Mouse (Mus musculus) right cerebral cortex, postnatal 36 days (tissue): ENCODE results near the gene Nhp2.
A peak's percentile ranks its signal among the peaks of the same experiment; 100 is the strongest.

Source experiments
- DNase-seq, 2 experiments: peaks; one replicate each; pipeline ENCODE4 v3.0.0; 2022; ENCODE audit warnings: low spot score in 2 of 2, mixed read lengths in 1 of 2

The Nhp2 gene

DNA sequence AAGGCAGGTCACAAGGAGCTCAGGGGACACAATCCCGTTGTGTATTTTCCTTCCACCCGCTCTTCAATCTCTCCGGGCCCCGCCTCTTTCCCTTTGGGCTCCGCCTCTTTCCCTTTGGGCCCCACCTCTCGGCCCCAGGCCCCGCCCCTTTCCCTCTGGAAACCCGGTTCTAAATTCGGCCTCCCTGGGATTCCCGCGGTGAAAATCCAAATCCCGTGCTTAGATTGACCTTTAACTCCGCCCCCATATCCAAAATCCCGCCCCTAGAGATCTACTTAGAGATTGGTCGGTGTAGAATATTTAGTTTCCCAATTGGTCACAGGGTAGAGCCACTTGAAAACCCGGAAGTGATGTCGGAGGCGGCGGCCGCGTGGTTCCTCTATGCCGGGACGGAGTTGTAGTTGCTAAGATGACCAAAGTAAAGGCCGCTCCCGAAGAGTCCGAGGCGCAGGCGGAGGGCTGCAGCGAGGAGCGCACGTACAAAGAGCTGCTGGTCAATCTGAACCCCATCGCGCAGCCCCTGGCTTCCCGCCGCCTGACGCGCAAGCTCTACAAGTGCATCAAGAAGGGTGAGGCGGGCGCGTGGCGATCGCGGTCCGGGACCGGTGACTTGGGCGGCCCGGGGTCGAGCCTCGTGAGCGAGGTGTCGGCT is at the start of gene Nhp2:
Gene Nhp2, plus strand, starts transcription at position 327 of the 652 bp plus-strand sequence.
- DNase-seq: peak; percentile 88 to 95

DNA sequence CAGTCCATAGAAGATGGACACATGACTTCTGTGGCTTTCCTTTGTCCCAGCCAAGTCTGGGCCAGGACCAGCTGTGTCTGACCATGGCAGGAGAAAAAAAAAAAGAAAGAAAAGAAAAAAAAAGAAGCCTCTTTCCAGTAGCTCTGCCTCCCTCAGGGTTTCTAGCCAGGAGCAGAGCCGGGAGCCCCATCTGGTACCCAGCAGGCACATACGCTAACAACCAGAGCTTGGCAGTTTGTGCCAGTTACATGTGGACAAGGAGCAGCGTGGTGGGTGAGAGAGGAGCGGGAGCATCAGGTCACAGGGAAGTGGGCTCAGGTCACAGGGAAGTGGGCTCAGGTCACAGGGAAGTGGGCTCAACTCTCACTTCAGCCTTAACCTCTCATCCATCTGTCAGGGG is 43.1 kb upstream of the Nhp2 start:
- DNase-seq: no peak

DNA sequence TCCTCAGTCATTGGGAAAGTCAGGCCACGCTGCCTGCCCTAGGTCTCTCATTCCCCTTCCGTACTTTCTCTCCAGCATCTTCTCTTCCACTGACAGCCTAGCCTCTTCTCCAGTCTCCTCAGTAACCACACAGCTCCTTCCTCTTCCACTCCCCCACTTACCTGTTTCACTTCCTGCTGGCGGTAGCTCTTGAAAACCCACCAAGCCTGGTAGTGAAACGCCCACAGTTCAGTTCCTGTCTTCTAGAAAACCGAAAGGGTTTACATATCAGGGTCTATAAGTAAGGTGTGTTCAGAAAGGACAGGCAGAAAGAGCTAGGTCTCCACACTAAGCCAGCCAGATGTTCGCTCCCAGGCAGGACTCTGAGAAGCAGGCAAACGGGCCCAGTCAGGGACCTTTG is 41.9 kb upstream of the Nhp2 start:
- no peak for DNase-seq

DNA sequence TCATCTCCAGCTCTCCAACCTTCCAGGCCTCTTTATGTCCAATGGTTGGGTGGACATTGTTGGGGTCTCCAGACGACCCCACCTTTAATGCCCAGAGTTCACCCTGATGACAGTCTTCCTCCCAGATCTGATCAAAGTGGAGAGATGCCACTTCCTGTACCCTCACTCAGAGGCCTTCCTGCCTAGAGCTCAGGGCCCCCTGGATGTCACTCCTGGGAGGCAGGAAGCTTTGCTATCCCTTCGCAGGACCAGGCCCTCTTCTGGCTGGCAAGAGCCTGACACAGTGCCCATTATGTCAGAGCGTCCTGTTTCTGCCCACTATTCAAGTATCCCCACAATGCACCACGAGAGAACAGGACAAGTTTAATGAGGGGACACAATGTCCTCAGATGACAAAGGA is 40.5 kb upstream of the Nhp2 start:
- DNase-seq: no peak

DNA sequence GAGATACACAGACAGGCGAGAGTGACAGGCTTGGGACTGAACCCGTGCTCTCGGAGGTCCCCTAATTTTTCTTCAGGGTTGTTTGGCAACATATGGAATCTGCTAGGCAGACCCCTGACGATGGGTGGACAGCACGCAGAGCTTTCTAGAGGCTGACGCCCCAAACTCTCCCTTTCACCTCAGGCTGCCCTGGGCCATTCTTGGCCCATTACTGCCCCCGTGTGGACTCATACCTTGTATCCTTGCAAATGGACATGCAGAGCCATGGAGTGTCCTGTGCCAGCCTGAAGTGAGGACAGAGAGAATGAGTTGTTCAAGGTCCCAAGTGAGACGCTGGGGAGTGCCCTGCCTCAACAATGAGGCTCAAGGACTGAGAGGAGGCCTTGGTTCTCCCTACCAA is 36.8 kb upstream of the Nhp2 start:
- DNase-seq: peak in 1 of 2 experiments; percentile 24

DNA sequence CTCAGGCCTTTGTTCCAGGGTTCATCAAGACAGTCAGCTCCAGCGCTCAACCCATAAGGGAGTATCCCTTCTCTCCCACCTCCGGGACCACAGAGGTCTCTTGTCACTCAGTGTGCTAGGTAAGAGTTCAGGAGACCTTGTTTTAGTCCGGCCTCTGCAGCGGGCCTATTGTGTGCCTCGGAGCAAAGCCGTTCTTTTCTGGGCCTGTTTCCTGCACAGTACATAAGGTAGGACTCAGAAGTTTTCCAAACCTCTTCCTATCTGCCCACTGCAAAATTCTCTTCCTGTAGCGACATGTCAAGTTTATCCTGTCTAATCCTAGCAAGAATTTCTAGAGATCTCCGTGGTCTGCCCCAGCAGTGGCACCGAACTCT is 35.5 kb upstream of the Nhp2 start:
- no peak for DNase-seq

DNA sequence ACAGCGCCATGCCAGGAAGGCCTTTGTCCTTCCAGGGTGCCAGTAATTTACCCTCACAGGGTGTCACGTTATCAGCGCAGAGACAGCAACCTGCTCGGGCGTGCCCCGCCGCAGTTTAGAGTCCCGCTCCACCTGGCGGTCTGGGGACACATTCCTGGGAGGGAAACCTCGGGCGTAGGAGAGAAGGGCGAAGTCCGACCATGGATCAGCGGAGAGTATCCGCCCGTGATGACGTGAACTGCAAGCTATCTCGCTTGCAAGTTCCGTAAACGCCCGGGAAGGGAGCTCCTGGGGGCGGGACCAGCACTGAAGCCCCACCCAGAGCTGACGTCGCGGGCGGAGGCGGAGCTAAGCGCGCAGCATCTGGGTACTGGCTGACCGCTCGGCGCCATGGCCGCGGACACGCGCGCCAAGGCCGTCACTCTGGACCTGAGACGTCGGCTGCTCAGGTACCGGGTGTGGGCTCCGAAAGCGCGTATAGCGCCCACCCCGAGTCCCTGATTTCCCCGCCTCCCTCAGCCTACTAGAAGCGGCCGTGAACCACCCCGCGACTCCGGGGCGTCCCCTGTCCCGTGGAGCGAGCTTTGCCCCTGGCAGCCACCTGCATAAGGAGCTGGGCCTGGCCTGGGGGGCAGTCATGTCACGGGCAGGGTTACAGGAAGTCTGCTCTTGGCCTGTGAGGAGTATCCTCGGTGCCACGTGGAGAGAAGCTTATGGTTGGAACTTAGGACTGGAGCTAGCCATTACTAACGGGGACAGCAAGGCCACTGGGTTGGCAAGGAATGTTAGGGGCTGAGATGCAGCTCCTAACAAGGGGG is 34.9 kb upstream of the Nhp2 start, which contains the start of gene Phykpl:
Gene Phykpl, plus strand, starts transcription at position 327 of the 818 bp plus-strand sequence.
- peak; percentile 92 to 95 for DNase-seq

DNA sequence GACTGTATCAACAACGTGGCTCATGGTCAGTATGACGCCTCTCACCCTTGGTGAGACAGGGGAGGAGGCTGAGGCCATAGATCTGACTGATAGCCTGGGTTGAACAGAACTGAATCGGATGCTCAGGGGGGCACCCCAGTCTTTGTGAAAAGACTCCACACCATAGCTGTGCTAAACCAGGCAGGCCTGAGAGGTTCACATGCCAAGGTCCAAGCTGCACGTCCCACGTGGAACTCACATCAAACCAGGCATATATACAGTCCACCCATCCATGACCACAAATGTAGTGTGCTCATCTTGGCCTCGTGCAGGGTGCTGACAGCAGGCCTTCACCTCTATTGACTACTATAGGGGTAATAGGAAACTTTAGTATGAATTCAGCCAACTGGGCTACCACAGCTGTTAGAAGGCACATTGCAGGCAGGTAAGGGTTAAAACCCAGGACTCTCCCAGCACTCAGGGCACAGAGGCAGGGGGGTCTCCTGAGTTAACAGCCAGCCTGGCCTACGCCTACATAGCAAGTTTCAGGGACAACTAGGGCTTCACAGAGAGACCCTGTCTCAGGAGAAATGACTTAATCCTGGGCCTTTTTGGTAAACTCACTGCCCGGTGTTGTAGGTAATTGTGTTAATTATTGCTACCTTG is 33.8 kb upstream of the Nhp2 start:
- DNase-seq: no peak

DNA sequence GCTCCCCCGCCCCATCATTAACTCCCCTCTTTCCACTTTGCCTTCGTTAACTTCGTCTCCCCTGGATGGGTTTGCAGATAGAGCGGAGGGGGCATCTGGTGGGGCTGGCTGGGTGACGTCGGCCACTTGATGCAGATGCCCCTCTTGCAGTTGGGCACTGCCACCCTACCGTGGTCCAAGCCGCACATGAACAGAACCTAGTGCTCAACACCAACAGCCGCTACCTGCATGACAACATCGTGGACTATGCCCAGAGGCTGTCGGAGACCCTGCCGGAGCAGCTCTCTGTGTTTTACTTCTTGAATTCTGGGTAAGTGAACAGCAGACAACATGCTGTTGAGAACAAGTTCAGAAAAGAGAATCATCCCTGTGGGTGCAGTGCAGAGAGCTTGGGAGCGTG is 33.1 kb upstream of the Nhp2 start:
- DNase-seq: no peak

DNA sequence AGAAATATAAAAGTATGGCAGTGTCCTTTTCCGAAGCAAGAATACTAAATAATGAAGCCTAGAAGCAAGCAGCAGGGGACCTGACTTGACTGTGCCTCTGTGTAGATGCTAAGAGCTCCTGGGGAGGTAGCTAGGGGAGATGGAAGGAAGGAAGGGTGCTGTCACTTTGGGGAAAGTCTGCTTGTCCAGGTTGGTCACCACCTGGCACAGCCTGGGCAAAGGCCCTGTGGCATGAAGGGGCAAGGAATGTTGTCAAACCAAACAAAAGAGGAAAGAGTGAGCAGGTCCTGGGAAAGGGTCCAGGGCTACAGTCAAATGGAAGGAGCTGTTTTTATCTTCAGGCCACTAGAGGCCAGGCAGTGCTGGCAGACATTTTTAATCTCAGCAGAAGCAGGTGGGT is 32.5 kb upstream of the Nhp2 start:
- no peak for DNase-seq

DNA sequence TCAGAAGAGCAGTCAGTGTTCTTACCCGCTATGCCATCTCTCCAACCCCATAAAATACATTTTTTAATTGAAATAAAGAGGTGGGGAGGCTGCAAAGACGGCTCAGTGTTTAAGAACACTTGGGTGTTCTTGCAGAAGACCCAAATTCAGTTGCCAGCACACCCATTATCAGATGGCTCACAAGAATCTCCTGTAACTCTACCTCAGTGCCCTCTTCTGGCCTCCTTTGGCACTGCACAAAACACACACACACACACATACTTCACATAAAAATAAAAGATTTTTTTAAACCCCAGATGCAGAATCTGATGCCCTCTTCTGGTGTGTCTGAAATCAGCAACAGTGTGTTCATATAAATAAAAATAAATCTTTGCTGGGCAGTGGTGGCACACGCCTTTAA is 30.7 kb upstream of the Nhp2 start:
- DNase-seq: no peak

DNA sequence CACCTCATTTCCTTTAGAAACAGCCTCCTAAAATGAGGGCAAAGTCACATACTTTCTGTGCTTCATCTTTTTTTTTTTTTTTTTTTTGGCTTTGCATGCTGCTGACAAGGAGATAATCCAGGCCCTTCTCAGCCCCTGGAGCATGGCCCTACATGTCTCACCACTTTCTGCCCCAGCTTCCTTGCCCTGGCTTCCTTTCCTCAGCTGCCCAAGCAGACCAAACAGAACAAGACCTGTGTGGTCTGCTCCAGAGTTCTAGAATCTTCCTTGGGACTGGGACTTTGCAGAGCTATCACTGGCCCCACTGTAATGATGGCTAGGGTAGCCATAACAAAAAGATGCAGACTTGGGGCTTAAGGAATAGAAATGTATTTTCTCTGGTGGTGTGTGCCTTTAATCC is 29.5 kb upstream of the Nhp2 start:
- no peak for DNase-seq

DNA sequence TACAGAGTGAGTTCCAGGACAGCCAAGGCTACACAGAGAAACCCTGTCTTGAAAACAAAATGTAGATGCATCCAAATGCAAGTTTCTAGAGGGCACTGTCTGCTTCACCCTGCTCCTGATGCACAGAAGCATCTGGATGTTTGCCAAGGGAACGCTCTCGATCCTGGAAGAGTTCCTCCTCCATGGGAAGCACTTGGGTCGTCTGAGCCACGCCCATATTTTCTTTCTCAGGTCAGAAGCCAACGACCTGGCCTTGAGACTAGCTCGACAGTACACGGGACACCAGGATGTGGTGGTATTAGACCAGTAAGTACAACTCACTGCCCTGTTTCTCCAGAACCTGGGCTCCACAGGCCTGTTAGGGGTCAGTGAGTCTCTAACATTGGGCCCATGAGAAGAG is 28.4 kb upstream of the Nhp2 start:
- DNase-seq: no peak

DNA sequence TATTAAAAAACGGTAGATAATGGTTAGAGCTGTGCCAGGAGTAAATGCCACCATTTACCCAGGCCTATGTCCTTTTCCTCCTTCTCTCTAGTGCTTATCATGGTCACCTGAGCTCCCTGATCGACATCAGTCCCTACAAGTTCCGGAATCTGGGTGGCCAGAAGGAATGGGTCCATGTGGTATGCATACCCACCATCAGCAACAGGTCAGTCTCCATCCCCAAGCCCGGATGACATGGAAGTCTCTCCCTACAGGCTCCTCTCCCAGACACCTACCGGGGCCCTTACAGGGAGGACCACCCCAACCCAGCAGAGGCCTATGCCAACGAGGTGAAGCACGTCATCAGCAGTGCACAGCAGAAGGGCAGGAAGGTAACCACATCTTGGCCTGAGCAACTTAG is 27.6 kb upstream of the Nhp2 start:
- no peak for DNase-seq

DNA sequence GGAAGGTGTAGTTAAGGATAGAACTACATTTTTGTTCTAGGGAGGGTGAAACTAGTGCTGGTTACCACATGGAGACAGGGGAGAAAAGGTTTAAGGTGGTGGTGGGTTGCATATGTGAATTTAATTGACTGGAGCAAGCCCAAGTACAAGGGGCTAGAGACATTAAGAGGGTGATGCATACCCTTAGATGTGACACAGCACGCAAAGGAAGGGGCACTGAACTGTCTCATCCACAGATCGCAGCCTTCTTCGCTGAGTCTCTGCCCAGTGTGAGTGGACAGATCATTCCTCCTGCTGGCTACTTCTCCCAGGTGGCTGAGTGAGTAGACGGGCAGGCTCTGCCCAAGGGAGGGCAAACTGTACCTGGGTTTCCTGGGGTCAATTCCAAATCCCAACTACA is 26.2 kb upstream of the Nhp2 start:
- DNase-seq: no peak

DNA sequence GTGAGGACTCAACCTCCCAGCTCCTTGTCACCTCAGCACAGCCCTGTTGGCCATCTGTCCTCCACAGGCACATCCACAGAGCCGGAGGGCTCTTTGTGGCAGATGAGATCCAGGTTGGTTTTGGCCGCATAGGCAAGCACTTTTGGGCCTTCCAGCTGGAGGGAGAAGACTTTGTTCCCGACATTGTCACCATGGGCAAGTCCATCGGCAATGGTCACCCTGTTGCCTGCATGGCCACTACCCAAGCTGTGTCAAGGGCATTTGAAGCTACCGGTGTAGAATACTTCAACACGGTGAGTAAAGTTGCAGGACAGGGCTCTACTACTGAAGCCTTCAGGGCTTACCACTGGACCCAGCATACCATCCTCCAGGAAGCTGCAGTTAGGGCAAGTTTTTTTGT is 25.7 kb upstream of the Nhp2 start:
- no peak for DNase-seq

DNA sequence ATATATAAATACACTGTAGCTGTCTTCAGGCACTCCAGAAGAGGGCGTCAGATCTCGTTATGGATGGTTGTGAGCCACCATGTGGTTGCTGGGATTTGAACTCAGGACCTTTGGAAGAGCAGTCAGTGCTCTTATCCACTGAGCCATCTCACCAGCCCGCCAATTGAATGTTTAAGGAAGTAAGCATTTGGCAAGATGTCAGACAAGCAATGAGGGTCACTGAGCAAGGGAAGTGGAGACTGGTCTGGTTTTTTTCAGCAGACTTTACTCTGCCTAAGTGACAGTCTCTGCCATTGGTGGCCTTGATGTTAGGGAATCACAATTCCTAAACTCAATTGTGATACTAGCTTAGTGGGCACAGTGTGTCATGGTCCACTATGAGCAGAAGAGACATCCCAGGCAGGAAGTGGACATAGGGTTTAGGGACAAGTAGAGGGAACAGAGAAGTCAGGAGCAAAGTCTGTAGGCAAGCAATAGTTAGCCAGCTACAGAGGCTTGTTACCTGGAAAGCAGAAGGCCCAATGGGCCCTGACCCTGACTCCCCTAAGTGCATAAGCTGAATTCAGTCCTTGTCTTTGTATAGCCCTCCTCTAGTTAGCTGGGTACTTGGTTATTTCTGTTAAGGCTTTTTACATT is 24.7 kb upstream of the Nhp2 start:
- no peak for DNase-seq

DNA sequence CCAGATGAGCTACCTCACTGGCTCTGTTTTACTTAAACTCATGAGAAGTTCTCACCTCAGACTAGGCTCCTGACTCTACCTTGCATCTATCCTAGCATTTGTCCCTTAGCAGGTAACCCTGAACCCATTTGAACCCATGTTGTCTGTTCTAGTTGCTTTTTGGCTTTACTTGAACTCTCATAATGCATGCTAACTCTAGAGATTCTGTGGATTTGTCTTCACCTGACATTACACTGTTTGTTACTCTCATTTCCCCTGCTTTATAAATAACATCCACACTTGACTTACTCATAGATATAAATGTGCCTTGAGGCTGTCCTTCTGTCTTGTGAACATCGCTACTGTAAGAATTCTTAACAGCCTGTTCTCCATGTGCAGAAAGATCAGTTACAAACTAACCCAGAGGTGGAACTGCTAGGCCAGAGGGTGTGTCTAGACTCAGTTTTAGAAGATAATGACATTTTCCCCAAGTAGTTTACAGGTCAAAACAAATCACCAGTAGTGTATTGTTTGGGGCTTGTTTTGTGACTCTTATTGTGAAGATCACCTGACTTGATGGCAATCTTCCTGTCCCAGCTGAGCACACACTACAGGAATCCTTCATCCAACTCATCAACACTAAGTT is 24.0 kb upstream of the Nhp2 start:
- DNase-seq: no peak

DNA sequence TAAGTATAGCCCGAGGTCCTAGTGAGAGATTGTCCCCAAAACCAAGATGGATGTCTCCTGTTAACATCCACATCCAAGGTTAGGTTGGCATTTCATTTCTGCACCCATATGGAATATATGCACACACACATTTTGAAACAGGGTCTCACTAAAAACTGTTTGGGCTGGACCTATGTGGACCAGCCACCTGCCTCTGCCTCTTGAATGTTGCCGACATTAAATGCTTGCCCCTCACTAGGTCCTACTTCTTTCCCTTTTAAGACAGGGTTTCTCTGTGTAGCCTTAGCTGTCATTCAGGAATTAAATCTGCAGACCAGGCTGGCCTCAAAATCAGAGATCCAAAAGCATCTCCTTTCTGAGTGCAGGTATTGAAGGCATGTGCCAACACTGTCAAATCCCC is 22.0 kb upstream of the Nhp2 start:
- DNase-seq: no peak

DNA sequence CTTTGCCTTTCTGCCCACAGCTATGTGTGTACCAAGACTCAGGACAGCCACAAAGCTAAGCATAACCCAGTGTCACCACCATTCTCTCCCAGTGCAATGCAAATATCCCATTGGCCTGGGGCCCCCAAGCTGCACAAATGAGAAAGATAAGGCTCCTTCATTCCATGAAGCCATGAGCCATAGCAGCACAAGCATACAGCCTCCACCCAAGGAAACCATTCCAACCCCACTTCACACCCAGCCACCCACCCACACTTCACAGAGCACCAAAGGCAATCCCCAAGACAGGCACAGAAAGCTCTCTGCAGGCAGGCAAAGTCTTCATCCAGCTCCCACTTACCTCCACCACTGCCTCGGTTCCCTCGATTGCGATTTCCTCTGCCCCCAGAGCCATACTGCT is 17.3 kb upstream of the Nhp2 start:
- no peak for DNase-seq

DNA sequence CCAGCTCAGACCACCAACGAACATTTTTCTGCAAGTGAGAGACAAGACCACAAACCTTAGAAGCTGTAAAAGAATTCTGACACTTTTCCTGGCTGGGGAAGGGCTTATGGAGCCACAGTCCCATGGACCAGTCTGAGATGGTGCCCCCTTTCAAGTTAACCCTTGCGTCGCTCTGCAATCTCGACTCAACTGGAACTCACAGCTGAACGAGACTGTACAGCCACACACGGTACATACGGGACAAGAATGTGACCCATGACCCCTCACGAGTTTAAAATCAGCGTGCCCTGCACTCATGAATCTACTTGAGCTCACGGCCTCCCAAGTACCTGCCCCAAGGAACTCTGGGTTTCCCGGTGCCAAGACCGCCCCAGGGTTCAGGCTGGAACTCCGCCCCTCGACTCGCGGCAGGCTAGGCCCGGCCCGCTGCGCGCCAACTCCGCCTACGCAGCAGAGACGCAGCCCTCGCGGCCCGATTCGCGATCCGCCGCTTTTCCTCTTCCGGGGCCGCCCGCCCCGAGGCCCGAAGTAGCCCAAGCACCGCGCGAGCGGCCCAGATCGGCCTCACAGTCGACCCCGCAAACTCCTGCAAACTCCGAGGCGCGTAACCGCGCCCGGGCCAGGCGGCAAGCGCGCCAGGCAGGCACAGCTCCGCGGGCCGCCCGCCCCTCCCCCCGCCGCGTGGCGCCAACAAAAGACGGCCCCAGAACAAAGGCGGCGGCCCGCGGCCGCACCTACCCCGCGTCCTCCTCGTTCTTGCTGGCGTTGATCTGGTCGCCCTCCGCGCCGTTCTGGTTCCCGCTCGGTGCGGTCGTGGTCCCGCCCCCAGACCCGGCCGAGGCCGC is 13.7 kb upstream of the Nhp2 start:
- DNase-seq: peak; percentile 63 to 73
